Mouse (Mus musculus) lung, postnatal 25 days (tissue): ENCODE measurements around the gene Maged2.
"Not testable (repeated sequence)": the region's sequence is repeated elsewhere in the genome, so short reads cannot be mapped to it uniquely, and the experiment has no call there.

ENCODE experiments used
- DNase-seq: peaks from one replicate; pipeline ENCODE4 v3.0.0; 2022; ENCODE audit warnings: low spot score

Maged2 gene

GRCm38 (mm10) chrX:150814139-150814469 lies at the start of gene Maged2:
Gene Maged2, minus strand, starts transcription at chrX:150814345.
- DNase-seq, result no peak

DNA sequence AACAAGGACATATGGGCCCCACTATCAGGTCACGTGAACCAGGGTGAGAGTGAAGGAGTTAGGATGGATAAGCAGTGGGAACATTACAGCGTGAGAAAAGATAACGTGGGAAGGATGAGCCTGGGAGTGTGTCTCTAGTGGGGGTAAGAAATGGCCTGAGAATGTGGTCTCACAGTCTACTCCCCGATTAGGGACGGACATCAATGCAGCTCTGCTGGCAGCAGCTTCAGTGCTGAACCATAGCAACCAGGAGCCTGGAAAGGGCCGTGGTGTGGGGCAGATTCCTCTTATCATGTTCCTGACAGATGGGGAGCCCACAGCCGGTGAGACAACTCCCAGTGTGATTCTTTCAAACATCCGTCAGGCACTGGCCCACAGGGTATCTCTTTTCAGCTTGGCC lies 34.1 kb upstream of the Maged2 start:
- no peak for DNase-seq

GRCm38 (mm10) chrX:150845480-150846205 lies 31.5 kb upstream of the Maged2 start:
- not testable (repeated sequence) for DNase-seq

GRCm38 (mm10) chrX:150843257-150843656 lies 29.1 kb upstream of the Maged2 start:
- DNase-seq, result not testable (repeated sequence)

DNA sequence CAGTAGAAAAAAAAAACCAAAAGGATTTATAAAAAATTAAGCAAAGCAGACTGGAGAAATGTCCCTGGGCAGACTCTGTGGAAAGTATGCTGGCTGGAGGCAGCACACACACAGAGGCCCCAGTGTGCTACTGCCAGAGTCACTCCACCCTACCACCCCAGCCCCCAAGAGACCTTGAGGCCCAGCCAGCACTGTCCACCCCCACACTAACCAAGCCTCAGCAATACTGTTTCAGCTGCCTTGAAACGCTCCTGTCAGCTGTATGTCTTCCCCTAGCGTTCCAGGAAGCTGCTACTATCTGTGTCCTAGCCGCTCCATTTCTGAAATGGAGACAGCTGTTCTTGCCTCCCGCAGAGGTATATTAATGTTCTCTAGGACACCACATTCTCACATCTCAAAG lies 16.2 kb upstream of the Maged2 start:
- DNase-seq, result no peak

DNA sequence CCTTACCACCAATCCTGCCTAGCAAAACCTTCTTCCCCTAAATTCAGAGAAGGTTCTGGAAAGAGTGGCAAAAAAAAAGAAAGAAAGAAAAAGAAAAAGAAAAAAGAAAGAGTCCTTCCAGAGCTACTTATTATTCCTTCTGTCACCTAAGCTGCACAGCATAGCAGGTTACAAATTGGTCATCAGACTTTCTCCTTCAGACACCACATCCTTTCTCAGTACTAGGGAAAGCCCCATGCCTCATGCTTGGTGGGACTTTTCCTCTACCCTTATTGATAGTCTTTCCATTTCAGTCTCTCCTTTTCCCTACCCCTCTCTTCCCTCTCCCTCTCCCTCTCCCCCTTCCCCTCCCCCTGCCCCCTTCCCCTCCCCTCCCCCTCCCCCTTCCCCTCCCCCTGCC lies 3.1 kb upstream of the Maged2 start:
- no peak for DNase-seq

DNA sequence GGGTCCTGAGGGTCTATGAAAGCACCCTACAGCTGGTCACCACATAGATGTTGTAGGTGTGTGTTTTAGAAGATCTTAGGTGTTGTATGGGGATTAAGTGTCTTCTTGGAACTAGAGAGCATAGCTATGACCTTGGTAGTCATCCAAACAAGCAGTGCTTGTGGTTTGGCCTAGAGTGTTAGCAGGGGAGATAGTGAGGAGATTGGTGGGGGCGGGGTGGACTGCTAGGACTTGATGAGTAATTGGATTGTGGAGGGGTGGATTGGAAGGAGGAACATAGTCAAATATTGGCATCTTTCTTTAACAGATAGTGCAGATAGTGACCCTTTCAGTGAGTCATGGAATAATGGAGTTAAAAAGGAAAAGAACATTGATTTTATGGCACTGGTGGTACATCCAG lies 1.5 kb upstream of the Maged2 start:
- no peak for DNase-seq

- DNase-seq, result peak; percentile 1
Measured at GRCm38 (mm10) chrX:150813464-150814138, 544 bp downstream of the Maged2 start.

DNA sequence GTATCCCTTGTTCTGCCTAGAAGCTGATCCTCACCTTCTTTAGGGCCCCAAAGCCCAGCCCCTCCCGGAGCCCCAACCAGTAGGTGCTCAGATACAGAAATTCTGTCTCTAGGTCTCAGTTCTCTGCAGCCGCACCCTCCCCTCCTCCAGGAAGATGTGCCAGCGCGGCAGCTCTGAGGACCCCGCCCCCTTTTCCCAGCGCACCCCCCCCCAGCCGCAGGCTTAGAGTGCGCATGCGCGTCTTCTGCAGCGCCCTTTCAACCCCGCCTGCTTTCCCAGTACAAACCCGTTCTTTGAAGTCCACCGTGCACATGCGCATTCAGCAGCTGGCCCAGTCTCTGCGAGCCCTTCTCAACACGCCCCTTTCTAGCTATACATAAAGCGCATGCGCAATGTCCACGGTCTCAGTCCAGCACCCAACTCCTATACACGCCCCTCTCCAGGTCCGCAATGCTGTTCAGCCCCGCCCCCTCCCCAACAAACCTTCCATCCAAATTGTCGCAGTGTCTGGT lies 1.3 kb downstream of the Maged2 start:
- DNase-seq, result peak; percentile 89

GRCm38 (mm10) chrX:150800987-150801386 lies 13.2 kb downstream of the Maged2 start:
- DNase-seq, result not testable (repeated sequence)

DNA sequence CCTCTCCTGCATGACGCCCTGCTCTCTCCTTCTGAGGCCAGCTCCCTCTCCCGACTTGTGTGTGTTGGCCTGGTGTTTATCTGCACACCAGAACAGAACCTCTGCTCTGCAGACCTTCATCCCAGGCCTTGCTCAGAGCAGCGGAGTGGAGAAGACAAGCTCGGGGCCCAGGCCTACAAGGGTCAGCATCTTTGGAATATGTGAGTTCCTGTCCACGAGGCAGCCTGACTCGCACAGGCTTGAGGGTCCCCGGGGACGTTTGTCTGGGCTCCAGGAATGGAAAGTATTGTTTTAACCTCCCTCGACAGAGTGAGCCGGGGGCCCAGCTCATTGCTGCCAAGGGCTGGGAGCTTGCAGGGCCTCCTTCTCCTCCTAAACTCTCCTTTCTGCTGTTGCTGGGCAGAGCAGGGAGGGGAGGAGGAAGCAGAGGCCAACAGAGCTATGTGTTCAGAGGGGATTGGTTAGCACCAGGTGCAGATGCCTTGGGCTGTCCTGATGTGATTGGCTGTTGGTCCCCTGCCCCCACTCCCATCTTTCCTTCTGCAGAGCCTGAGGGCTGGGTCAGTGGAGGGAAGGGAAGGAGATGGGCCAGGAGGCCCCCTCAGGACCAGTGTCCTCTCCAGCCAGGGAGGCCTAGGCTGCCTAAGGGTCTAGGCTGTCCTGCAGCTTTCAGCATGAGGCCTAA lies 15.5 kb downstream of the Maged2 start:
- not testable (repeated sequence) for DNase-seq
